10 mouse cellular contexts compared by ENCODE assay signal in genomic region chr14:79299230-79299629, GRCm38 (mm10). TPM values are rescaled to one million over a fixed set of nuclear protein-coding genes. Genes with fewer than 3 reads are reported as not detected.
A peak's percentile ranks its signal among the peaks of the same experiment; 100 is the strongest.
DNase-seq lines count a peak whose midpoint lies in the region; ATAC-seq lines count a peak whose summit lies in the region.
"Had no signal": no experiment of that assay in that cellular context is flagged by ENCODE, and none has a peak within 500 bp of the region (broad histone marks: within the 10 kb centered on the region; RNA-seq: fewer than 3 reads in every experiment).

No protein-coding gene starts in this region.

- 70% methylated on average over 4 of the region's 4 CpGs for WGBS in heart, embryonic 13.5 days
- WGBS in lung, embryonic 16.5 days = 56% methylated on average over 4 of the region's 4 CpGs
- WGBS in forebrain, embryonic 16.5 days = 42% methylated on average over 4 of the region's 4 CpGs
- WGBS in neural tube, embryonic 12.5 days = 51% methylated on average over 4 of the region's 4 CpGs

- H3K4me1 ChIP-seq in heart, embryonic 13.5 days = peaks cover 22% of the 10 kb centered on the region
- peaks cover 18% of the 10 kb centered on the region for H3K4me1 ChIP-seq in lung, embryonic 16.5 days (replicated peaks; ENCODE audit: control insufficient read depth, insufficient read depth, low read length)
- peaks cover 20% of the 10 kb centered on the region for H3K4me1 ChIP-seq in forebrain, embryonic 16.5 days (replicated peaks; ENCODE audit: control insufficient read depth, insufficient read depth, low read length)
- peaks cover 16% of the 10 kb centered on the region for H3K4me1 ChIP-seq in neural tube, embryonic 12.5 days

- H3K9me3 ChIP-seq in heart, embryonic 13.5 days = no peaks in the 10 kb centered on the region
- H3K9me3 ChIP-seq in lung, embryonic 16.5 days (ENCODE audit: control insufficient read depth, low read length) = no peaks in the 10 kb centered on the region
- H3K9me3 ChIP-seq in forebrain, embryonic 16.5 days (ENCODE audit: control insufficient read depth, low read length) = no peaks in the 10 kb centered on the region
- H3K9me3 ChIP-seq in neural tube, embryonic 12.5 days = no peaks in the 10 kb centered on the region

- no peak overlapping the region for H3K9ac ChIP-seq in heart, embryonic 13.5 days
- H3K9ac ChIP-seq in lung, embryonic 16.5 days (ENCODE audit: low read length) = peak overlapping the region; percentile 40; the same call in 1 of the 2 replicates
- no peak overlapping the region for H3K9ac ChIP-seq in forebrain, embryonic 16.5 days (replicated peaks; ENCODE audit: low read depth, low read length)
- H3K9ac ChIP-seq in neural tube, embryonic 12.5 days = no peak overlapping the region

- no peaks in the 10 kb centered on the region for H3K36me3 ChIP-seq in heart, embryonic 13.5 days
- no peaks in the 10 kb centered on the region for H3K36me3 ChIP-seq in lung, embryonic 16.5 days (ENCODE audit: control insufficient read depth, insufficient read depth, low read length)
- H3K36me3 ChIP-seq in forebrain, embryonic 16.5 days (ENCODE audit: control insufficient read depth, insufficient read depth) = no peaks in the 10 kb centered on the region
- no peaks in the 10 kb centered on the region for H3K36me3 ChIP-seq in neural tube, embryonic 12.5 days

- peaks cover 36% of the 10 kb centered on the region for H3K27me3 ChIP-seq in heart, embryonic 13.5 days (replicated peaks)
- H3K27me3 ChIP-seq in lung, embryonic 16.5 days (ENCODE audit: control insufficient read depth, insufficient read depth, low read depth, low read length) = no peaks in the 10 kb centered on the region
- H3K27me3 ChIP-seq in forebrain, embryonic 16.5 days (replicated peaks; ENCODE audit: control insufficient read depth, insufficient read depth, low read length) = 0 out of 2 replicates have a peak, but pooled peaks cover 2% of the 10 kb centered on the region
- peaks cover 27% of the 10 kb centered on the region for H3K27me3 ChIP-seq in neural tube, embryonic 12.5 days (replicated peaks)

- no peak for ATAC-seq in heart, embryonic 13.5 days (ENCODE audit: extremely low read depth, insufficient number of reproducible peaks, low FRiP score, low TSS enrichment)
- ATAC-seq in lung, embryonic 16.5 days (ENCODE audit: low read depth) = no peak
- ATAC-seq in forebrain, embryonic 16.5 days = no peak
- no peak for ATAC-seq in neural tube, embryonic 12.5 days (ENCODE audit: low FRiP score, low read depth)

- H3K4me3 ChIP-seq in heart, embryonic 13.5 days = no peak overlapping the region
- peak overlapping the region; percentile 16 for H3K4me3 ChIP-seq in lung, embryonic 16.5 days (ENCODE audit: low read length)
- H3K4me3 ChIP-seq in forebrain, embryonic 16.5 days (replicated peaks; ENCODE audit: low read length) = peak overlapping the region; percentile 2; the same call in 1 of the 2 replicates
- H3K4me3 ChIP-seq in neural tube, embryonic 12.5 days = no peak overlapping the region; the same call in 1 of the 2 replicates

- peak overlapping the region; percentile 28; the same call in 1 of the 2 replicates for H3K4me2 ChIP-seq in heart, embryonic 13.5 days
- peak overlapping the region; percentile 82 for H3K4me2 ChIP-seq in lung, embryonic 16.5 days (ENCODE audit: low read depth, low read length)
- H3K4me2 ChIP-seq in forebrain, embryonic 16.5 days (ENCODE audit: low read length) = peak overlapping the region; percentile 27
- peak overlapping the region; percentile 98; the same call in 1 of the 2 replicates for H3K4me2 ChIP-seq in neural tube, embryonic 12.5 days (replicated peaks)

- no peak overlapping the region for H3K27ac ChIP-seq in heart, embryonic 13.5 days (replicated peaks)
- no peak overlapping the region for H3K27ac ChIP-seq in lung, embryonic 16.5 days (ENCODE audit: low read length)
- H3K27ac ChIP-seq in forebrain, embryonic 16.5 days (ENCODE audit: low read length) = no peak overlapping the region
- H3K27ac ChIP-seq in neural tube, embryonic 12.5 days = no peak overlapping the region

- DNase-seq in heart, postnatal 4 days = no peak
- DNase-seq in lung, postnatal 14 days = no peak
- DNase-seq in spleen, adult 12 weeks (ENCODE audit: low spot score) = no peak
- DNase-seq in urinary bladder, postnatal 25 days (ENCODE audit: low spot score) = no peak

RNA-seq across cellular contexts. Expression of gene Rgcc, which starts 2.2 kb away (rescaled TPM):
- polyA plus RNA-seq in heart, embryonic 13.5 days (2015; fragmentation: Nextera tagmentation; extraction: Ambion mirVana) = 12.6 and 22.5 TPM in 2 replicates
- 10 to 100 TPM; 26.6 to 29.1 TPM for total RNA-seq in heart, postnatal 4 days (2021)
- 173 and 176 TPM in 2 replicates for polyA plus RNA-seq in lung, embryonic 16.5 days (2015; fragmentation: Nextera tagmentation; extraction: Ambion mirVana)
- polyA plus RNA-seq in forebrain, embryonic 16.5 days (2015; fragmentation: Nextera tagmentation; extraction: Ambion mirVana) = 58.0 and 62.8 TPM in 2 replicates
- 55.8 and 69.6 TPM in 2 replicates for polyA plus RNA-seq in neural tube, embryonic 12.5 days (2016; fragmentation: Nextera tagmentation; extraction: Ambion mirVana)

RNA-seq across cellular contexts. Expression of gene Zfp957, which starts 52.1 kb away (rescaled TPM):
- not detected in 2 replicates for polyA plus RNA-seq in heart, embryonic 13.5 days (2015; fragmentation: Nextera tagmentation; extraction: Ambion mirVana)
- not detected for total RNA-seq in heart, postnatal 4 days (2021)
- polyA plus RNA-seq in lung, embryonic 16.5 days (2015; fragmentation: Nextera tagmentation; extraction: Ambion mirVana) = not detected in 2 replicates
- not detected in 2 replicates for polyA plus RNA-seq in forebrain, embryonic 16.5 days (2015; fragmentation: Nextera tagmentation; extraction: Ambion mirVana)
- polyA plus RNA-seq in neural tube, embryonic 12.5 days (2016; fragmentation: Nextera tagmentation; extraction: Ambion mirVana) = not detected in 2 replicates
- total RNA-seq: adrenal gland, postnatal 4 days; layer of hippocampus, adult 8-10 months had no signal

Comparison
In these comparisons a context has a peak if more than half of its experiments do, and no peak if none do; other contexts are left out.
1. H3K4me2 ChIP-seq: peak in every context shown above with its lines; median percentile 98 in neural tube, embryonic 12.5 days; 82 in lung, embryonic 16.5 days; 28 in heart, embryonic 13.5 days; 27 in forebrain, embryonic 16.5 days.
2. H3K4me3 ChIP-seq: peak in lung, embryonic 16.5 days (single experiment) and forebrain, embryonic 16.5 days (single experiment); none in heart, embryonic 13.5 days (single experiment) and neural tube, embryonic 12.5 days (single experiment).